Mouse (Mus musculus) ZHBTc4 (cell line): ENCODE data around the gene Serping1.

Experiments
- DNase-seq: peaks from one replicate; pipeline ENCODE4 v3.0.0-alpha.2; 2011; ENCODE audit warnings: low read depth, low spot score

The Serping1 gene

DNA sequence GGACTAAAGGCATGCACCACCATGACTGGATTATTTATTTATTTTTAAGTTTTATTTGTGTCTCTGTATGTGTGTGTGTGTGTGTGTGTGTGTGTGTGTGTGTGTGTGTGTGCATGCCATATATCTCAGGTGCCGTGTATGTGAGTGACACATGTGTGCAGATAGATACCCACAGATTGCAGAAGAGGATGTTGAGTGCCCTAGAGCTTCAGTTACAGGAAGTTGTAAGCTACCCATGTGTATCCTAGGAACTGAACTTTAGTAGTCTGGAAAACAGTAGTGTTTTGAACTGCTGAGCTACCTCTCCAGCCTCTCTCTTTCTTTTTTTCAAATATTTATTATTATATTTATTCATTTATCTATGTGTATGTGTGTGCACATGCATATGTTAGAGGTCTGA lies 8.1 kb upstream of the Serping1 start:
- DNase-seq, result no peak

- peak; percentile 73 for DNase-seq
These were observed 4.0 kb upstream of the Serping1 start for GRCm38 (mm10) chr2:84779210-84779609.

DNA sequence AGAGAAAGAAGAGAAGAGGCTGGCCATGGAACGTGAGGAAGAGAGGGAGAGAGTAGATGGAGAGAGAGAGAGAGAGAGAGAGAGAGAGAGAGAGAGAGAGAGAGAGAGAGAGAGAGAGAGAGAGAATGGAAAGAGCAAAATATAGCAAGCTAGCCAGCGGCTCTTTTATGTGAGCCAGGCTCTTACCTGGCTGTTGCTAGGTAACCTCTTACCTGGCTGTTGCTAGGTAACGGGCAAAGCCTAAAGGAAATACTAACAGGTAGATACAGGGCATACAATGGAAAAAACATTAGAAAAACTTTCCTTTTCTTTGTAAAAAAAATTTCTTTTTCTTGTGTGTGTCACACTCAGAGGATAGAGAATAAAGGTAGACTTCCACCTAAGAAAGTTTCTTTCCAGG lies 2.5 kb upstream of the Serping1 start:
- no peak for DNase-seq

DNA sequence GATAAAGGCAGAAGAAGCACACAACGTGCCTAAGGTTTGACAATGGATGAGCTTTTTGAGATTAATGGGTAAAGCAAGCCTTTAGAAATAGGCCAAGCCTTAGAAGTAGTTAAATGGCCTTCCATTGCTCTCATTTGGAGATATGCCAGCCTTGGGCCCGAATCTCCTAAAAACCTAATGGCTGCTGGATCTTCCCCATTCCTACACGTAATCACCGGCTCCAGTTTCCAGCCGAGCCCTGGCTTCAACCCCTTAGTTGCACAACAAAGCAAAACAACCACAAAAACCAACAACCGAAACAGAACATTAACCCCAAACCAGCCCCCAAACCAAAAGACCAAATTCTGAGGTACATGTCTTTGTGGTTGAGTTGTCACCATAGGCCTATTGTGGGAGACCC lies 421 bp upstream of the Serping1 start:
- DNase-seq, result no peak

GRCm38 (mm10) chr2:84774751-84775150 lies 493 bp downstream of the Serping1 start:
- peak; percentile 95 for DNase-seq

DNA sequence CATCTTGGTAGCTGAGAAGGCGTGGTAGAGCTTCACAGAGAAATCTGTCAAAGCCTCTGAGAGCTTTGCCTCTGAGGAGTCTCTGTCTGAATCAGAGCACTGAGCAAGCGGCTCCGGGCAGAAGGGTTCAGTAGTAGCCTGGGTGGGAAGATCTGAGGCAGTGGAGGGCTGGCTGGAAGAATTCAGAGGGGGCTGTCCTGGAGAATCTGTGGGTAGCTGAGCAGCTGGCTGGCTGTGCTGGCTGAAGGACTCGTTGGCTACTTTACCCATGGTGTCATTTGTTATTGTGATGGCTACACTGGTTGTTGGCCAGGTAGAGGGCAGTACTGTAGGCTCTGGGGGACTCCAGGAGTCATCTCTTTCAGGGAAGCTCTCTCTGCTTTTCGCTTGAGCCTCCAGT lies 2.0 kb downstream of the Serping1 start:
- no peak for DNase-seq

DNA sequence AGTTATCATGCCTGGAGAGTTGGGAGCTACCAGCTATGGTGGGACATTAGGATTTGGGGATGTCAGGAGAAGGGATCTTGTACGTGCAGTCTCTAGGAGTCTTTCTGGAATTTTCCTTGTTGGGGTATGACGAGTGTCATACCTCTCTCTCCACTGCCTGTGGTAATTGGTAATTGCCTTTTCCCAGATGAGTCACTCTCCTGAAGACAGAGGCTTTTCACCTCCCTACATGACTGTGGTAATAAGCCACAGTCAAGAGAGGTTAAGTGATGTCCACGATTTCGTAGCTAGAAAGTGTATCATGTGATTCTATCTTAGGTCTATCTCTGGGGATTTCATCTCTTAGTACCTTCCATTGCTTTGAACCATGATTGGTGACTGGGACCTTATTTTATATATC lies 2.8 kb downstream of the Serping1 start:
- no peak for DNase-seq

- DNase-seq, result no peak
These were observed 4.7 kb downstream of the Serping1 start for GRCm38 (mm10) chr2:84770501-84770900.

- DNase-seq, result no peak
These were observed 12.4 kb downstream of the Serping1 start for GRCm38 (mm10) chr2:84762818-84763217.

DNA sequence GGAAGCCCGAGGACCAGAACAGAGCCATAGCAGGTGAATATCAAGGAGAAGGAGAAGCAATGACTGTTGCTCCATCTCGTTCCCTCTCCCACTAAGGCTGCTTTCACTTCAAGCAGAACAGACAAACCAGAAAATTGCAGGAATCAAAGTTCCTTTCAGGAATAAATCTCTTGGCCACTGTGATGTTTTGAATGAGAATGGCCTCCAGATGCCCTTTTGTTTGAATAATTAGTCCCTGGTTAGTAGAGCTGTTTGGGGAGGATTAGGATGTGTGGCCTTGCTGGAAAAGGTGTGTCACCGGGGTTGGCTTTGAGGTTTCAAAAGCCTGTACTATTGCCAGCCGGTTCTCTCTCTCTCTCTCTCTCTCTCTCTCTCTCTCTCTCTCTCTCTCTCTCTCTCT lies 12.9 kb downstream of the Serping1 start:
- peak; percentile 85 for DNase-seq

DNA sequence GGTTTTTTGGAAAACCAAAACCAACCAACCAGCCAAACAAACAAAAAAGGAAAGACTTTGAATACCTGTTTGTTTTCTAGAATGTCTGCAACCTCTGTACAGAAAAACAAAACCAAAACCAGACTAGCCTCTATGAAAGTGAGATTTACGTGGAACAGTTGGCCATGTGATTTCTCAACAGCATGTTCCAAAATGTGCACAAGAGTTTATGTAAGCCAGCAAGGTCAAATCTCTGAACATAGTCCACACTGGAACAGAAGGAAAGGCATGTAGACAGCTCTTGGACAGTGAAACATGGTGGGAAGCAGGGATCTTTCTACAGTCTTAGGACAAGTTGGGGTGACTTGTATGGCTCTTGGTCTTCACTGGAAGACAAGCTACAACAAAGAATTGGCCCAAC lies 13.4 kb downstream of the Serping1 start:
- no peak for DNase-seq

DNA sequence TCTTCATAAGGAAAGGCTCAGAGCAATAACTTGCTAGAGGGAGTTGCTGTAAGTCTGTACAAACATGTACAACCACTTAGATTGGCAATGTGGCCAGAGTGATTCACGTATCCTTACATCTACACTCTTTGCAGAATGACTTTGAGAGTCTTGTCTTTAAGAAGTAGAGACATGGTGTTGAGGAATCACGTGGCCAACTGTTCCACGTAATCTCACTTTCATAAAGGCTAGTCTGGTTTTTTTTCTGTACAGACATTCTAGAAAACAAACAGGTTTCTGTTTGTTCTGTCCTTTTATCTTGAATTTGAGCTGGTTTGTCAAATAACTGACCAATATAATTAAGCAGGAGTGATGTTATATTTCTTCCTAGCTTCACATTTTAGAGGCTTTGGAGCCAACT lies 13.9 kb downstream of the Serping1 start:
- no peak for DNase-seq

DNA sequence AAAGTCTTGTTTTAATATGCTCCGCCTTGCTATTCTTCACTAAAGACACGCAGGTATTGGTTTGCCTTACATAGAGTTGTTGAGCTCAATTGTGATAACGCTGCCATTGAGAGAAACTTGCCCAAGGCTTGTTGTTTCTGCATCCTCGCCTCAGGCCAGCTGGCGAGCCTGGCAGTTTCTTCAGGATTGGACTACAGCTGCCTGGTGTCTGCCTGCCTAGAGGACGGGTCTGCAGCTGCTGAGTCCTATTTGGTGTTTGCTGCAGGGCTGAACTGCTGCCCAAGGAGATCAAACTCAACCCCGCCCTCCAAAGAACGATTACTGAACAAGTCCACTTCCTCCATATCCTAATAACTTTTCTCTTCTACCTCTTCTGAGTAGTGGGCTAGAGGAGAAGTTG lies 14.5 kb downstream of the Serping1 start:
- DNase-seq, result no peak

DNA sequence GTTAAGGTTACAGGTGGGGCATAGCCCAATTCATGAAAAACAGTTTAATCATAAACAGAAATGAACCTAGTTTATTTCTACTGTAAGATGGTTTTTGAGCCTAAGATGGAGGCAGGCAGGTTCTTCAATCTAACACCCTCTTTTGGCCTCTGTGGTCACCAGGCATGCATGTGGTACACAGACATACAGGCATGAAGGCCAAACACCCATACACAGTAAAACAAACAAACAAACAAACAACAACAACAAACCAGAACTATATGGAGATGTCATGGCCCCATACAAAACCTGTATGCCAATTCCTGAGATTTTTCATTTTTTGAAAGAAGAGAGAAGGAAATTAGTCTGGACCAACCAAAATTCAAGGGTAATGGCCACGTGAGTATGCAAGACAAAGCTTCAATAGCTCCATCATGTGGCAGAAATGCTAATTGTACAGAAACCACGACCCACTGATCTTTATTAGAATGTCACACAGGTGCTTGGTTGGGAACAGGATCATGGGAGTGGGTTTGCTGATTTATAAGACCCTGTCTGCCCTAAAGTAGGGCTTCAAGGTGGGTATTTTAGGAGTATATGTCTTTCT lies 16.6 kb downstream of the Serping1 start:
- DNase-seq, result peak; percentile 65

DNA sequence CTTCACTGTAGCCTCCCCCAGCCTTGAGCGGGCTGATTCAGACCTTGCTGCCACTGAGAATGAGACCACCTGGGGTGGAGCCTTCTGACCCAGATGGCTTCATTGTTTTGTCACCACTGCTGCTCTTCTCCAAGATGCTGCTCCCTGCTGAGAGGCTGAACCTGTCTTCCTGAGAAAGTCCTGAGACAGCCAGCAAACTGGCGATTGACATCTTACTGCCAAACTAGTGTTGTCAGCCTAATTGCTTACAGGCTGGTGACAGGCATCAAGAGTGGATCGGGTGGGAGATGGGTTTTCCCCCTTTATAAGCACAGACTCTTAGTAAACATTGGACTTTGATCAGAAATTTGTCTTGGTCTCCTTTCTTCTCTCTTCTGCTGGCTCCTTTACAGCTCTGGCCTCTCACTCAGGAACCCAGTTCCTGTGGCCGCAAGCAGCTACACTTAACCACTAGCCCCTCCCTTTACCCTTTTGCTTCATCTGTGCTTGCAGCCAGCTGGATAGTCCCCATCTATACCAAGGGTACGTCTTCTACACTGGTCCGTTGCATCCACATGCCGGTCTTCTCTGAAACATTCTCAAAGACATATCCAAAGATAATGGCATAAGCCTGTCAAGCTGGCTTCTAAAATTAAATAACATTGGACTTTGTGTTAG lies 18.1 kb downstream of the Serping1 start:
- DNase-seq, result peak; percentile 71

GRCm38 (mm10) chr2:84756245-84756644 lies 19.0 kb downstream of the Serping1 start:
- DNase-seq, result no peak

GRCm38 (mm10) chr2:84750115-84750514 lies 25.1 kb downstream of the Serping1 start:
- DNase-seq, result no peak

GRCm38 (mm10) chr2:84744126-84744525 lies 31.1 kb downstream of the Serping1 start:
- DNase-seq, result peak; percentile 94

DNA sequence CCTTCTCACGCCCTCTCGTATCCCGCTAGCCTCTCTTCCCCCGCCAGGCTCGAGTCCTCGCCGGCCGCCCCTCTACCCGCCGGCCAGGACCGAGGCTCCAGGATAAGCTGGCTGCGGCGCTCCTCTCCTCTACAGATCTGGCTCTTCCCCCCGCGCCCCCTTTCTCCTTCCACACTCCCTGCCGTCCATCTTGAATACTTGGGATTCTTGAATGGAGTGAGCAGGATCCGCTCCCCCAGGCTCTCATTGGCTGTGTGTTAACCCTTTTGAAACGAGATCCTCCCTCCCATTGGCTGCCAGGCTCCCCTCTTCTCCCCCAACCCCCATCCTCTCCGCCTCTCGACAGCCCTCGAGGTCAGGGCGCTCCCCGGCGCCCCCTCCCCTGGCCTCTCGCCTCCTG lies 31.7 kb downstream of the Serping1 start, which contains the start of gene Gm19426:
Gene Gm19426, minus strand, starts transcription at position 95 of the 400 bp plus-strand sequence.
- DNase-seq, result peak; percentile 98

DNA sequence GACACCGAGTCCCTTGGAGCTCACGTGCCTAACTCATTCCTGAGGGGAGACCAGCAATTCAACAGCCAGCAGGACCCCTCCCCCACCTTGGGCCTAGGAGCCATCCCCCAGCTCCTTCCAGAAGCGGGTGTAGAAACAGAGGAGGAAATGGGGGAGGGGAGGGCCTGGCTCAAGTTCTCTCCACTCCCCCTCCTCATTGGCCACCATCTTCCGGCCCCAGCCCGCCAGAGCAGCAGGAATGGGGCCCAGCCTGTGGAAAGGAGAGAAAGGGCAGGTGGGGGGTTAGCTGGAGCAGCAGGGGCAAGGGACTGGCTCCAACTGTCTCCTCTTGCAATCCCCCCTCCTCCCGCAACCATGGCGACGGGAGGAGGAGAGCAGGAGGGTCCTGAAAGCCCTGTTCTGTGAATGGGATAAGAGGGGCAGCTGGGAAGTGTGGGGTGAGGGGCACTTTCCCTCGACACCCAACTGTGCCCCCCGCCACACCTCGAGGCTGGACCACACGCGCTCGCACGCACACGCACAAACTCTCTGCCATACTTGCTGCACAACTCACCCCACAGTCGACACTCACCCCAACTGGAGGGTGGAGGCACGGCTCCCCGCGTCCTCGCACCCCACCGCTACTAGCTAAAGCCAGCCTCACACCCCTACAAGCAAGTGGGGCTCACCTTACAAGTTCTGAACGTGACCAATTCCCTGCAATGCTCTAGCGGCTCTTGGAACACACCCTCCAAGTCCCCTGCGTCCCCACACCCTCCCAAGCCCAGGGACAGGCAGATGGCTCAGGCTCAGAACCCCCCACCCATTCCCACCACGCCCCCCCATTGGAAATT lies 32.6 kb downstream of the Serping1 start:
- DNase-seq, result peak; percentile 98

DNA sequence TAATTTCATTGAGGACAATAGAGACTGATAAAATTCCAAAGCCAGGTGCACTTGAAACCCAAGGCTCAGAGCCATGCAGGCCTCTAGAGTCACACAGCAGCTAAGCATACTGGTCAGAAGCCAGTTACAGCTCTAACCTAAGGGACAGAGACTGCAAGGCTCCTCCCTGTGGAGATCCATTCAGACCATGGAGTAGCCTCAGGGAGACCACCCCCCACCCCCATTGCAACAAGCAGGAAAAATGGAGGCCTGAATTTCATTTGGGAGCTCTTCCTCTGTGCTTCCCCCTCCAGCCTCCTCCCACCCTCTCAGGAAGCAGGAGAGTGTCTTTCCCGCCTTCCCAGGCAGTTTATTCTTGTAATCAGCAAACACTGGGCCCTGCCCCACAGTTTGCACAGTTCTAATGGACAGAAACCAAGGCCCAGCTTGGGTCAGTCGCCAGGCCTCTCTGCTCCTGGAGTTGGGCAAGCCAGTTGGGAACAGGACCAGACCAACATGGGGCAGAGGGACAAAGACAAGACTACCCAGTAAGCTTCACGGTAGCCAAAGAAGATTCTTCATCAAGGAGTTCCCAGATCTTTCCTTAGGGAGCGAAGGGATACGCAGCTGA lies 33.3 kb downstream of the Serping1 start:
- peak; percentile 75 for DNase-seq

- peak; percentile 79 for DNase-seq
These were observed 34.5 kb downstream of the Serping1 start for GRCm38 (mm10) chr2:84740608-84741333.
